Mouse (Mus musculus): Measurements from ENCODE around the gene Rnls.

DNA sequence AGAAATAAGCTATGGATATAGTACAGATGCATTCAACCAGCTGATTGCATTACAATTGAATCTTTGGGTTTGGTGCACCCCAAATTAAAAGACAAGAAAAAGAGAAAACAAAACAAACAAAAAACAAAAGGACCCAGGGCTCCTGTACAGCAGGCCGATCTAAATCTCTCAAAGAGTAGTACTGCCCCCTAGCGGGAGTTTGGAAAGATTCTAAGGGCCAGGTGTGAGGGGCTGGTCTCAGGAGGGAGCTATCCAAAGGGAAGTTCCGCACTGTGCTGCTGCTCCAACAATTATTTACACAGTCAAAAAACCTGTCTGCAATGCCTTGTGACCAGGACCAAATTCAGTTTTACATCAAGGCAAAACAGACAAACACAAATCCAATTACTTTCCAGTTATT lies 165.1 kb downstream of the Rnls start:
- TF ChIP-seq CTCF (IDR thresholded peaks at IDR 0.05; ENCODE audit: low read depth): peak; percentile 70
- no peak for TF ChIP-seq EP300 (IDR thresholded peaks at IDR 0.05; ENCODE audit: low read depth)
